12 mouse cellular contexts compared by ENCODE assay signal in the genomic region with DNA sequence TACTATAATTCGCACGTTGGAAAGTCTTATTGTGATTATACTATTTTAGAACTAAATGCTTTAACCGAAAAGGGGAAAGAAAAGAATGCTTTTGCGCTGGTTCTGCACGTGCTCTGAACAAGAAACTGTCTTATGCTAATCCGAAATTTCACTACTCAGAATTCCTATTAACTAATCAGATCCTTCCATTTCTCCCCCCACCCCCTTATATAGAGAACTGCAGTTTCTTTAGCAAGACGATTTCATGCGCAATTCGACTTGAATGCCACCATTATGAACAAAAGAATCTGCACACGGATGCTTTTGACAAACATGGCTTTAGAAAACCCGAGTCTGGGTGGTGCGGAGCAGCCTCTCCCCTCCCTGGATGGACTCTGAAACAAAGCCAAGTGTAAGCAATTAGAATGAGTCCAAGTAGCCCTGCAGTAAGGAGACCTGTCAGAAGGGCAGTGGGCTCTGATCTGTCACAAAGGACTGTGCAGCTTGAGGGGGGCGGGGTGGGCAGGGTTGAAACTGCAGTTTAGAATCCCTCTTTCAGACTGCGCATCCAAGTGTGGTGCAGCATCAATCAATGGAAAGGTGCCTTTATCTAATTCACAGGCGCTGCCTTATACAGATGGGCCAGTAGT.
DNase-seq lines count a peak whose midpoint lies in the region; ATAC-seq lines count a peak whose summit lies in the region.
"Had no signal": no experiment of that assay in that cellular context is flagged by ENCODE, and none has a peak within 500 bp of the region (broad histone marks: within the 10 kb centered on the region; RNA-seq: fewer than 3 reads in every experiment).

No protein-coding gene starts in this region.

- H3K27ac ChIP-seq in forebrain, embryonic 16.5 days (ENCODE audit: low read length): peak overlapping the region; percentile 71
- H3K27ac ChIP-seq in midbrain, embryonic 12.5 days (replicated peaks): peak overlapping the region; percentile 60
- H3K27ac ChIP-seq: liver, embryonic 14.5 days had no signal

- peaks cover 8% of the 10 kb centered on the region for H3K4me1 ChIP-seq in forebrain, embryonic 16.5 days (replicated peaks; ENCODE audit: control insufficient read depth, insufficient read depth, low read length)
- H3K4me1 ChIP-seq in midbrain, embryonic 12.5 days: 0 out of 2 replicates have a peak, but pooled peaks cover 2% of the 10 kb centered on the region

- WGBS in forebrain, embryonic 16.5 days: 13% methylated on average over 15 of the region's 15 CpGs
- WGBS in midbrain, embryonic 12.5 days: 22% methylated on average over 15 of the region's 15 CpGs

- no peaks in the 10 kb centered on the region for H3K36me3 ChIP-seq in forebrain, embryonic 16.5 days (ENCODE audit: control insufficient read depth, insufficient read depth)
- H3K36me3 ChIP-seq in midbrain, embryonic 12.5 days: no peaks in the 10 kb centered on the region

- ATAC-seq in forebrain, embryonic 16.5 days: peak; percentile 87
- peak; percentile 91 for ATAC-seq in midbrain, embryonic 12.5 days (ENCODE audit: low FRiP score, low read depth)
- no peak for ATAC-seq in megakaryocyte-erythroid progenitor cell, adult 5-6 weeks (replicated peaks; ENCODE audit: low FRiP score, low TSS enrichment, poor library complexity, severe bottlenecking)

- DNase-seq in CD4-positive helper T cell, adult 2 months (ENCODE audit: low read depth, low spot score): peak; percentile 5
- DNase-seq in embryo, embryonic 10 days (ENCODE audit: low spot score): peak; percentile 51
- no peak for DNase-seq in adrenal gland, postnatal 4 days (ENCODE audit: low spot score in 2 of 2)
- DNase-seq in kidney, postnatal 4 days: no peak
- DNase-seq in cerebellum, adult 11 months: no peak
- DNase-seq: adrenal gland, adult 8-10 months; cerebellum, adult 9-10 months; thymus, postnatal 4 days had no signal

- H3K9ac ChIP-seq in forebrain, embryonic 16.5 days (replicated peaks; ENCODE audit: low read depth, low read length): 0 out of 2 replicates have a peak overlapping the region, but pooled peaks have one; percentile 4
- H3K9ac ChIP-seq in midbrain, embryonic 12.5 days (replicated peaks): no peak overlapping the region
- H3K9ac ChIP-seq: liver, embryonic 14.5 days had no signal

- H3K27me3 ChIP-seq in forebrain, embryonic 16.5 days (replicated peaks; ENCODE audit: control insufficient read depth, insufficient read depth, low read length): no peaks in the 10 kb centered on the region
- no peaks in the 10 kb centered on the region for H3K27me3 ChIP-seq in midbrain, embryonic 12.5 days

- H3K4me2 ChIP-seq in forebrain, embryonic 16.5 days (ENCODE audit: low read length): peak overlapping the region; percentile 12; the same call in 1 of the 2 replicates
- peak overlapping the region; percentile 45 for H3K4me2 ChIP-seq in midbrain, embryonic 12.5 days (replicated peaks)

- H3K9me3 ChIP-seq in forebrain, embryonic 16.5 days (ENCODE audit: control insufficient read depth, low read length): no peaks in the 10 kb centered on the region
- no peaks in the 10 kb centered on the region for H3K9me3 ChIP-seq in midbrain, embryonic 12.5 days

- H3K4me3 ChIP-seq in forebrain, embryonic 16.5 days (replicated peaks; ENCODE audit: low read length): no peak overlapping the region
- no peak overlapping the region for H3K4me3 ChIP-seq in midbrain, embryonic 12.5 days

Comparison
In these comparisons a context has a peak if more than half of its experiments do, and no peak if none do; other contexts are left out.
1. DNase-seq: peak in CD4-positive helper T cell, adult 2 months (single experiment) and embryo, embryonic 10 days (single experiment); none in adrenal gland, postnatal 4 days (0 of 2), kidney, postnatal 4 days (0 of 2) and cerebellum, adult 11 months (single experiment).